Mouse (Mus musculus) stomach, postnatal 0 days (tissue): ENCODE data around the gene Hirip3. TPM values are rescaled to one million over a fixed set of nuclear protein-coding genes. Genes with fewer than 3 reads are reported as not detected.
"Not testable (repeated sequence)": the region's sequence is repeated elsewhere in the genome, so short reads cannot be mapped to it uniquely, and the experiment has no call there.

Experiments
- ATAC-seq: fragments of 200-750 bp; cut with Nextera tagmentation; 2 replicates; pipeline ENCODE4 v1.8.0; 2017; ENCODE audit not compliant: low FRiP score, low TSS enrichment
- DNase-seq: peaks from one replicate; pipeline ENCODE4 v3.0.0-alpha.2; 2016; ENCODE audit warnings: low spot score
- H3K27ac ChIP-seq: fragments of 300-500 bp; sonication (generic); replicated peaks from 2 replicates; pipeline ENCODE4 v1.5.1; 2014; ENCODE audit warnings: mild to moderate bottlenecking, control low read depth
- H3K27me3 ChIP-seq: fragments of 300-500 bp; sonication (generic); 2 replicates; pipeline ENCODE4 v1.6.1; 2014; ENCODE audit warnings: low read length; ENCODE audit not compliant: control insufficient read depth, insufficient read depth
- H3K36me3 ChIP-seq: fragments of 300-500 bp; sonication (generic); 2 replicates; pipeline ENCODE4 v1.6.1; 2014; ENCODE audit warnings: low read length, mixed read lengths; ENCODE audit not compliant: control insufficient read depth, insufficient read depth
- H3K4me1 ChIP-seq: fragments of 300-500 bp; sonication (generic); replicated peaks from 2 replicates; pipeline ENCODE4 v1.6.1; 2014; ENCODE audit warnings: antibody characterized with exemption; ENCODE audit not compliant: control insufficient read depth, insufficient read depth
- H3K4me2 ChIP-seq: fragments of 300-500 bp; sonication (generic); replicated peaks from 2 replicates; pipeline ENCODE4 v1.6.1; 2014; ENCODE audit warnings: low read depth, mild to moderate bottlenecking, control low read depth, moderate library complexity
- H3K4me3 ChIP-seq: fragments of 300-500 bp; sonication (generic); 2 replicates; pipeline ENCODE4 v1.5.1; 2014; ENCODE audit warnings: low read depth, low read length, control low read depth
- H3K9ac ChIP-seq: fragments of 300-500 bp; sonication (generic); 2 replicates; pipeline ENCODE4 v1.6.1; 2014; ENCODE audit warnings: mild to moderate bottlenecking, low read length, control low read depth, mixed read lengths
- H3K9me3 ChIP-seq: fragments of 300-500 bp; sonication (generic); 2 replicates; pipeline ENCODE4 v1.6.1; 2016; ENCODE audit warnings: low read length; ENCODE audit not compliant: control insufficient read depth
- CTCF ChIP-seq: IDR thresholded peaks from 2 replicates; pipeline ENCODE4 v1.5.1; 2016; ENCODE audit warnings: antibody characterized with exemption, low read depth, mild to moderate bottlenecking, moderate library complexity
- EP300 ChIP-seq: optimal IDR thresholded peaks from 2 replicates; pipeline ENCODE3; 2016; ENCODE audit warnings: antibody characterized with exemption
- WGBS: fragments of 180-500 bp; shearing (Covaris S2); extraction: QIAGEN DNeasy Blood & Tissue Kit; methylation state at CpG from one replicate; pipeline ENCODE4 v1.1.7; 2014; 5-methylcytosine and 5-hydroxymethylcytosine counted together
- polyA plus RNA-seq: library from polyadenylated mRNA; unstranded; fragments of >200 nt; fragmentation: Nextera tagmentation; extraction: Ambion mirVana; gene quantifications from 2 replicates; pipeline ENCODE4 v1.2.1, GENCODE M21; 2015

Hirip3 gene
- polyA plus RNA-seq, 1 experiment from 2014 or later = 7.6 TPM

- peak; percentile 96 for ATAC-seq
- DNase-seq = peak; percentile 98
- H3K4me3 ChIP-seq = peak overlapping the region; percentile 69
- 13% methylated on average over 33 of the region's 37 CpGs for WGBS
- TF ChIP-seq CTCF (no peak), EP300 (no peak)
- peak overlapping the region; percentile 80 for H3K9ac ChIP-seq
- H3K4me1 ChIP-seq = no peaks in the 10 kb centered on the region; the same call in 1 of the 2 replicates
- no peaks in the 10 kb centered on the region for H3K9me3 ChIP-seq
- no peaks in the 10 kb centered on the region for H3K27me3 ChIP-seq
- peak overlapping the region; percentile 87 for H3K27ac ChIP-seq
- peak overlapping the region; percentile 79 for H3K4me2 ChIP-seq
- H3K36me3 ChIP-seq = no peaks in the 10 kb centered on the region
Observed at GRCm38 (mm10) chr7:126898102-126898990, 36.6 kb downstream of the Hirip3 start.

- H3K4me1 ChIP-seq, DNase-seq, H3K9me3 ChIP-seq, H3K36me3 ChIP-seq, H3K4me2 ChIP-seq, ATAC-seq, H3K27ac ChIP-seq, H3K27me3 ChIP-seq, H3K4me3 ChIP-seq, H3K9ac ChIP-seq: not testable (repeated sequence)
- 94% methylated on average over 7 of the region's 9 CpGs for WGBS
Observed at GRCm38 (mm10) chr7:126899781-126900180, 38.0 kb downstream of the Hirip3 start.

GRCm38 (mm10) chr7:126905590-126905989 is 43.8 kb downstream of the Hirip3 start:
- H3K4me2 ChIP-seq = no peak overlapping the region
- WGBS = 76% methylated on average over 3 of the region's 3 CpGs
- ATAC-seq (no peak), DNase-seq (no peak)
- no peaks in the 10 kb centered on the region for H3K36me3 ChIP-seq
- H3K4me3 ChIP-seq = no peak overlapping the region
- H3K27me3 ChIP-seq = no peaks in the 10 kb centered on the region
- H3K27ac ChIP-seq = no peak overlapping the region
- H3K9ac ChIP-seq = no peak overlapping the region
- no peaks in the 10 kb centered on the region for H3K4me1 ChIP-seq
- H3K9me3 ChIP-seq = no peaks in the 10 kb centered on the region
- TF ChIP-seq CTCF = no peak
- no peak for TF ChIP-seq EP300

- Histone ChIP-seq H3K4me1 (no peaks in the 10 kb centered on the region), H3K9me3 (no peaks in the 10 kb centered on the region), H3K27me3 (no peaks in the 10 kb centered on the region), H3K4me3 (no peak overlapping the region), H3K27ac (no peak overlapping the region), H3K4me2 (no peak overlapping the region), H3K36me3 (no peaks in the 10 kb centered on the region), H3K9ac (no peak overlapping the region)
- TF ChIP-seq CTCF (no peak), EP300 (no peak)
- WGBS = 77% methylated on average over 3 of the region's 3 CpGs
- ATAC-seq = no peak
- DNase-seq = no peak
Observed at GRCm38 (mm10) chr7:126914844-126915243, 53.1 kb downstream of the Hirip3 start.

Other genes with a start within 250 kb of the Hirip3 start
- 140 and 182 TPM in 2 replicates for gene Nupr1, start 231.1 kb upstream of the Hirip3 start, polyA plus RNA-seq
- gene Sgf29, start 212.7 kb upstream of the Hirip3 start, polyA plus RNA-seq = 28.6 and 28.9 TPM in 2 replicates
- 10.9 and 12.4 TPM in 2 replicates for gene Sult1a1, start 185.5 kb upstream of the Hirip3 start, polyA plus RNA-seq
- gene Bola2, start 166.6 kb upstream of the Hirip3 start, polyA plus RNA-seq = 92.3 and 93.4 TPM in 2 replicates
- 6.1 and 6.2 TPM in 2 replicates for gene Slx1b, start 166.2 kb upstream of the Hirip3 start, polyA plus RNA-seq
- gene Coro1a, start 154.2 kb upstream of the Hirip3 start, polyA plus RNA-seq = 15.7 and 16.9 TPM in 2 replicates
- 114 and 116 TPM in 2 replicates for gene Mapk3, start 102.4 kb upstream of the Hirip3 start, polyA plus RNA-seq
- gene Gdpd3, start 95.6 kb upstream of the Hirip3 start, polyA plus RNA-seq = 51.3 and 53.1 TPM in 2 replicates
- gene Ypel3, start 85.0 kb upstream of the Hirip3 start, polyA plus RNA-seq = 86.0 and 102 TPM in 2 replicates
- gene Tbx6, start 80.5 kb upstream of the Hirip3 start, polyA plus RNA-seq = 0.08 and 0.18 TPM in 2 replicates
- 118 and 122 TPM in 2 replicates for gene Ppp4c, start 69.5 kb upstream of the Hirip3 start, polyA plus RNA-seq
- gene Fam57b, start 64.3 kb upstream of the Hirip3 start, polyA plus RNA-seq = 0.57 and 0.59 TPM in 2 replicates
- gene 4930451I11Rik, start 30.3 kb upstream of the Hirip3 start, polyA plus RNA-seq = not detected in 2 replicates
- 0.15 and 0.41 TPM in 2 replicates for gene Doc2a, start 14.6 kb upstream of the Hirip3 start, polyA plus RNA-seq
- gene Ino80e, start 405 bp downstream of the Hirip3 start, polyA plus RNA-seq = 31.0 and 34.4 TPM in 2 replicates
- 13.9 TPM in 2 replicates for gene Taok2, start 22.7 kb downstream of the Hirip3 start, polyA plus RNA-seq
- gene Tmem219, start 60.9 kb downstream of the Hirip3 start, polyA plus RNA-seq = 32.9 and 36.3 TPM in 2 replicates
- gene Kctd13, start 66.9 kb downstream of the Hirip3 start, polyA plus RNA-seq = 9.7 and 10.2 TPM in 2 replicates
- 0.28 and 0.40 TPM in 2 replicates for gene Asphd1, start 87.6 kb downstream of the Hirip3 start, polyA plus RNA-seq
- gene Sez6l2, start 88.6 kb downstream of the Hirip3 start, polyA plus RNA-seq = 1.5 and 1.6 TPM in 2 replicates
- gene Cdipt, start 113.9 kb downstream of the Hirip3 start, polyA plus RNA-seq = 79.3 and 80.4 TPM in 2 replicates
- gene Cdiptos, start 114.1 kb downstream of the Hirip3 start, polyA plus RNA-seq = 1.5 and 1.7 TPM in 2 replicates
- 49.5 and 50.0 TPM in 2 replicates for gene Mvp, start 152.6 kb downstream of the Hirip3 start, polyA plus RNA-seq
- gene Pagr1b, start 154.5 kb downstream of the Hirip3 start, polyA plus RNA-seq = 0.42 TPM in 1 of 2 replicates, not detected in the other
- 8.7 and 25.1 TPM in 2 replicates for gene Pagr1a, start 155.4 kb downstream of the Hirip3 start, polyA plus RNA-seq
- 12.0 and 27.5 TPM in 2 replicates for gene Gm42742, start 159.1 kb downstream of the Hirip3 start, polyA plus RNA-seq
- 1.7 and 2.9 TPM in 2 replicates for gene Prrt2, start 159.2 kb downstream of the Hirip3 start, polyA plus RNA-seq
- gene Maz, start 165.1 kb downstream of the Hirip3 start, polyA plus RNA-seq = 21.3 and 25.5 TPM in 2 replicates
- 20.8 and 24.4 TPM in 2 replicates for gene Kif22, start 180.5 kb downstream of the Hirip3 start, polyA plus RNA-seq
- gene Zg16, start 225.4 kb downstream of the Hirip3 start, polyA plus RNA-seq = 1.8 and 2.0 TPM in 2 replicates
- gene AI467606, start 229.4 kb downstream of the Hirip3 start, polyA plus RNA-seq = 4.0 and 4.1 TPM in 2 replicates